Mouse (Mus musculus) embryo, embryonic 11 days (tissue): ENCODE results near the gene Zfp366.

ENCODE experiments used
- DNase-seq: peaks from one replicate; pipeline ENCODE4 v3.0.0-alpha.2; 2015

The Zfp366 gene

DNA sequence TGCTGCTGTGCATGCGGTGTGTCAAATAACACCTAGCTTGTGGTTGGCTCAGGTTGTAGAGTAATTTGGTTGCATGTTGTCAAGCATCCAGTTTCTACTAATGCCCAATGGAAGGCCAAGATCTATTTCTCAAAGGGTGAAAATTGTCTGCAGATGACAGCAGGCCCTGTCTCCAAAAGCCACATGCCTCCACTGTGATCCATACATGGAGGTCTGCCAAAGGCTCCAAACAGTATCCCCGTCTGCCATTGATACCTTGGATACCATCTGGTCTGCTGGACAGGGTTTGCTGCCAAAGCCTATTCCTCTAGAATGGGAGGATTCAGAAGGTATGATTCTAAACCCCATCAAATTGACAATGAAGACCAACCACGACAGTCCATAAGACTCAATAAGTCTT, 74.1 kb downstream of the Zfp366 start:
- no peak for DNase-seq

DNA sequence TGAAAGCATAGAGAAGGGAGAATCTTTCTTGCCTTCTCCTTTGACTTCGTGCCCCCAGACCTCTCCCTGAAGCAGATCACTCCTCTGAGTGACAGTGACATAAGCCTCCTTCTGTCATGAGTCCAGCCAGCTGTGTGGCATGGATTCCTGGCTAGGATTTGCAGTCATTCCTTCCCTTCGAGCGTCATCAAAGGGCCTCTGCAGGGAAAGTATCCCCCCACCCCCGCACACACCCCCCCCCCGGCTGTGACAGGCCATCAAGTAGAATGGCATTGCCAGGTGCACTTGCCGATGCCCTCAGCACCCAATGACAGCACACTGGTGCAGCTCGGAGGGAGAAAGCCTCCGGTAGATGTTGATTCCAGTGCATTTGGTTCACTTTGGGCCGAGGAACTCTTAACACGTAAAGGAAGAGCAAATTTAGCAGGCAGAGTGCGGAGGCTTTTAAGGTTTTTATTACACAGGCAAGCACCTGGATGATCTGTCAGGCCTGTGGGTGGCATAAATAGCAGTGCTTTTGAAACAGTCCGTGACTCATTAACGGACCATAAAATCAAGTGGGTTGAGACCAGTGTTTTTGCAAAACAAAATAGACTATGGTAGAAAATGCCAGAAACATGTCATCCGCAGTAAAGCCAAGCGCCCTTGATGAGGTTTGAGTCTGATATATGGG, 75.0 kb downstream of the Zfp366 start:
- DNase-seq = no peak

DNA sequence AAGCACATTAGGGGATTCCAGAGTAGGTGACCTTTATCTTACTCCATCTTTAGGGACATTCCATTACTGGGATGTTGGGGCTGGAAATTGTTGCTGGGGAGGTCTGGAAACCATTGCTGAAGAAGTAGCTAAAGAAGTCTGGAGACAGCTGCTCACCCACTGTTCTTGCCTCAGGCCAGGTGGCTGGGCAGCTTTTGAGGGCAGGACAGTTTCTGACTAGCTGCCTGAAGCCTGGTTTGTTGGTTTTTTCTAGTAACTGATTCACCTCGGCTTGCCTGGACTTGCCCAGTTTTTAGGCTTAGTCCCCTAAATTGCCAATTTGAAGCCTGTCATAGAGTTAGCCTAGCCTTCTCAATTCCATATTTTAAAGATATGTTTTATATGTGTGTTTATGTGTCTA, 77.8 kb downstream of the Zfp366 start:
- DNase-seq = no peak

DNA sequence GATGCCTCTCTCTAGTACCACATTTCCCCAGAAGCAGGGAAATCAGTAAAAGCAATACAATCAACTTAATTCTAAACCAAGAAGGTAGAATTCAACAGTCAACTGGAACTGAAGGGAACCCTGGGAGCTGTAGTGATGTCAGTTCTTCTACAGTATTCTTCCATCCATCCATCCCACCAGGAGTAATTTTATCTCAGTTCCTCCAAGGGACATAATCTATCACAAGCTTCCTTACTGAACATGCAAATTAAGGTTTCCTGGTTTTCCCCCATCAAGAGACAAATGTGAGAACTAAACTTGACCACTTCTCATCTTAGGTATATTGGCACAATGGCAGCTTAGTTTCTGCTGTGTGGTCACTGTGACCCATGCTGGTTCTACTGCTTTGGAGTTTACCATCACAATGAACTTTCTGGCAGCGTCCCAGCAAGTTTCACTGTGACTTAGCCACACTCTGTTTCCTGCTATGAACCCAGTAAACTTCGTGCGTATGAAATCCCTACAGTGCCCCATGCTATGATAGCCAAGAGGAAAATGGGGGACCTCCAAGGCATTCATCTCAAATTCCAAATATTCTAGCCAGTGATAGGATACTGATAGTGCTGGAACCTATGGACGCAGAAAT, 78.6 kb downstream of the Zfp366 start:
- DNase-seq = no peak

DNA sequence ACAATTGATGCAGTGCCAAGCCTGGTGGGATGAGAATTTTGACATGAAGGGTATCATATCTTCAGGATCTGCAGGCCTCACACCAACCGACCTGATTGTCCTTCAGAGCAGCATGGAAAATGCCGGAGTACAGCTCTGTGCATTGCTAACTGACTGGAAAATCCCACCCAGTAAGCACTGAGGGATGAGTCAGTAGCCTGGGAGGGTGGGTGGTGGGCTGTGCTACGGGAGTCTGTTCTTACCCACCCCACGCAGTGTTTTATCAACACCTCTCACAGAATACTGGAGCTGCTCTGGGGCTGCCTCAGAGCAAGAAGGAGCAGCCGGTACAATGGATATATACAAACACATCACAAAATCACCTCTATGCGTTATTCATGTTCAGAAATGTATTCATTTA, 79.9 kb downstream of the Zfp366 start:
- no peak for DNase-seq

DNA sequence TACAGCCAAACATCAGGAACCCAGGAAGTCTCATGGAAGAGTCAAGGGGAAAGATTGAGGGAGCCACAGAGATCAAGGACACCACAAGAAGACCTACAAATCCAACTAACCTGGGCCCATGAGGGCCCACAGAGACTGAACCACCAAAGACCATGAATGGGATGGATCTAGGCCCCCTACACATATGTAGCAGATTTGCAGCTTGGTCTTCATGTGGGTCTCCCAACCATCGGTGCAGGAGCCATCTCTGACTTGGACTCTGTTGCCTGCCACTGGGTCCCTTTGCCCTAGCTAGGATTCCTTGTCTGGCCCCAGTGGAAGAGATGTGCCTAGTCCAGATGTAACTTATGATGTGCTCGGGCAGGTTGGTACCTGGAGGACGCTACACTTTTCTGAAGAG, 87.4 kb downstream of the Zfp366 start:
- no peak for DNase-seq

DNA sequence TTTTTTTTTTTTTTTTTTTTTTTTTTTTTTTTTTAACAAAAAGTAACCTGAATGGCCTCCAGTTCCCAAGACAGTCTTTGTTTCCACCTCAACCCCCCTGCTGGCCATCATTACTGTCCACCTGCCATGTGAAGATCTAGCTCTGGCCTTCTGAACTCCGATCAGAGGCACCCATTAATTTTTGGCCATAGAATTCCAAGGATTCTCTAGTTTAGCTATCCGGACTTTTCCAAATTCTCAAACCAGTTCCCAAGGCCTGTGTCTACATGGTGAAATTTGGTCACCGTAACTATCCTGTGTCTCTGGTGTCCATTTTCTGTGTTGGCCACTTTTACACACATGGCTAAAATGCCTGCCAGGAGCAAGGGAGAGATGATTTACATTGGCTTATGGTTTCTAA, 92.9 kb downstream of the Zfp366 start:
- no peak for DNase-seq

DNA sequence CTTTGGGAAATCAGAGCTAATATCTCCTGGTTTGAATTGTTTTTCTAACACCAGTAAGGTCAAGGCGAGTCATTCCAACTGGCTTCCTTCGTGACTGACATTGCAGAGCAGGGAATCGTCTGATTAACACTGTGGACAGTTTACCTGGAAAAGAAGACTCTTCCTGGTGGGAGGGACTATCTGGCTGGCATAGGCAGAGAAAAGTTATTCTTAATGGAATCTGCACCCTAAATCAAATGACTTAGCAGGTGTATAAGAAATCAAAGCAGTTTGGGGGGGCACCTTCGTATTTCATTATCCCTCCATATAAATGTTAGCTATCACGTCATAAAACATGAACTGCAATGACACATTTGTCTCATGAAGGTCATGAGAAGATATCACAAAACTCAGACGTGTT, 93.9 kb downstream of the Zfp366 start:
- no peak for DNase-seq

DNA sequence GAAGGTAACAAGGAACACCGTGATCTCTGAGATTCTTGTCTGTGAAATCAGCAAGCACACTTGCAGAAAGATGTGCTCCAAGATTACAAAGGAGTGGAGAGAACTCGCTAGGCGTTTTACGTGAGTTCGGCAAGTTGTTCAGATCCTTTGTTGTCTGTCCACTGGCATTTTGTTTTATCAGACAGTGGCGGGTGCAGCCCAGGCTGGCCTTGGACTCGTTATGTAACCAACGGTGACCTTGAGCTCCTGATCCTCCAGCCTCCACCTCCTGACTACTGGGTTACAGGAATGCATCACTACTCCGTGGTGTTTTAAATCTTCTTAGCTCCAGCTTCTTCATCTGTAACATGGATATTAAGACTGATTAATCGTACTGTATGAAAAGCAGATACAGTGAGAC, 94.7 kb downstream of the Zfp366 start:
- DNase-seq = no peak

DNA sequence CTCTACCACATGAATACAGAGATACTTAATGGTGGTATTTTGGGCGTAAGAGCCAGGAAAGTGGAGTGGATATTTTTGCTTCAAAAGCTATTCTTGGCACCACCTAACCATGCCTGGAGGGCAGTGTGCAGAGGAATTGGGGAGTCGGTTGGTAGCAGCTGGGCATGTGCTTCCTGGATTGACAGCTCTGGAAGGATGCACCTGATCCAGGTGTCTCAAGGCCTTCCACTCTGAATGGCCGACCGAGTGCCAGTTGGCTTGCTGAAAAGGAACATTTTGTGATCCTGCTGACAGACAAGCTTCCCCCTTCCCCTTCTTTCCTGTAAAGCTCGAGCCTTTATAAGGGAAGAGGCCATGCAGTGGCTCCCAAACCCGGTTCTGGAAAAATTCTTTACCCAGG, 98.3 kb downstream of the Zfp366 start:
- DNase-seq = no peak

DNA sequence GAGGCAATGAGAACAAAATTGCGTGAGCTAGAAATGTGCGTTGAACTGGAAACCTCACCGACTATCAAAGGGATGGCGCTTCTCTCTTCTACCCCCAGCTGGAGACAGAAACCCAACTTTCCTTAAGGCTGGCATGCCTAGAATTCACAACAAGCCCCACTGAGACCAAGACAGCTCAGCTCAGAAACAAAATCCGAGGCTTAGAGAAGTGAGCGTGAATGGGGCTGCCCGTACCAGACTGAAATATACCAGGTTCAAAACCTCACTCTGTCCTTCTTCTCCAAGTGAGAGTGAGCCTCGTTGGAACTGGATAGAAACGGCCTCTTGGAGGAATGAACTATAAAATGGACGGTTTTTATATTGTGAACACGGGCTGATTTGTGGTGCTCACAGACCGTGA, 99.3 kb downstream of the Zfp366 start:
- no peak for DNase-seq

DNA sequence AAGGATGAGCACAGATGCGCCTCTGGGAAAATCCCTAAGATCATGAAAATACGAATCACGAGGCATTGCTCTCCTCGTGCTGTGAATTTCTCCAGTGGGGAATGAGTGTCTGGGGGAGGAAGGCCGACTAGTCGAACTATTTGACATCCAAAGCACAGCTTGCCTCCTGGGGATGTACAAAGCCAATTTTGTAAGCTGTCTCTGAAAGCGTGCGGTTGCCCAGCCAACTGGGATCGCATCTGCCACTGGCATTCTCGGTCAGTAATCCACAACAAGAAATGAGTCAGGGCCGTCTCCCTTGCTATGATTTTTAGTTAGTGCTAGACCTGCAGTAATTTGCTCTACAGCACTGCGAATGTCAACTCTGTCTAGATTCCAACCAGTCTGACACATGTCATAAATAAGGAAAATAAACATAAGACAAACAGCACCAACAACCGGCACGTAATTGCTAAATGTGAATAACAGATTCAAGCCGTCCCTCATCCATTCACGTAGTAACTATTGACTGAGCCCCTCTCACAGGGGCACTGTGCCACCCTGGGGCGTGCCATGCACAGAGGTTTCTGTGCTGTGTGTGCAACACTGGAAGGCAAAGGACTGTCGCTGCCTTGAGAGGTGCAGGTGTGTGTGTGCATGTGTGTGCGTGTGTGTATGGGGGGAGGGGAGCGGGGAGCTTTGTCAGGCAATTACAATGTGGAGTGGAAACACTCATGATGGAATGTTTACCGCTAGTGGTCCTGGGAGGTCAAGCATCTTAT, 100.0 kb downstream of the Zfp366 start:
- no peak for DNase-seq

DNA sequence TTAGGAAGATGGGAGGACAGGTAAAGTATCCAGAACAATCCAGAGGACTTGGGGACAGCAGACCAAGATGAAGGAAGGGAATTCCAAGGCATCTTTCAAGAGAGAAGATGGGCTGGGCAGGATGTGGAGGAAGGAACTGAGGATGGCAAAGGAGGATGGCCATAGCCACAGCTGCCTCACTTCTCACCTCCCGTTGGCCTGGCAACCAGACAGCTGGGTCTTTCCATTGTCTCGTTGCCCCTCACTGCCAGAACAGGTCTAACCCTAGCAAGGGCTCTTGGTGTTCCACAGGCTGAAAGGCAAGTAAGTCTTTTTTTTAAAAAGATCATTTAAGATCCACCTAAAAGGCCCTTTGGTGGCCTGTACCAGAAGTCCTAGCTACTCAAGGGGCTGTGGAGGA, 100.6 kb downstream of the Zfp366 start:
- no peak for DNase-seq

DNA sequence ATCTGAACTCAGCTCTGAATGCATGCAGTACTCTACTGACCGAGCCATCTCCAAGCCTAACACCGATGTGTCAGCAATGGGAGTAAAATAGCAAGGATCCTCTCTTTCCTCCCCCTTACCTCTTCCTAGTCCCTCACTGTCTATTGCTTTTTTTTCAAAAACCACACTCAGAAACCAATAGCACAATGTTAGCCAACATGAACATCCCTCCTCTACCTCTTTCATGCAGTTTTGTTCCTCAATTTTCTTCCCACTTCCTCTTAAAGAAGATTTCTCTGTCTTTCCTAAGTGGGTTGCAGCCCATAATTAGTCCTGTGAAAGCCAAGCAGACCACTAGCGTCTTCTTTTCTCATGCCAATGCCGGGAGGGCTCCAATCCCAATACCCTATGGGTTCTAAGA, 102.6 kb downstream of the Zfp366 start:
- no peak for DNase-seq

DNA sequence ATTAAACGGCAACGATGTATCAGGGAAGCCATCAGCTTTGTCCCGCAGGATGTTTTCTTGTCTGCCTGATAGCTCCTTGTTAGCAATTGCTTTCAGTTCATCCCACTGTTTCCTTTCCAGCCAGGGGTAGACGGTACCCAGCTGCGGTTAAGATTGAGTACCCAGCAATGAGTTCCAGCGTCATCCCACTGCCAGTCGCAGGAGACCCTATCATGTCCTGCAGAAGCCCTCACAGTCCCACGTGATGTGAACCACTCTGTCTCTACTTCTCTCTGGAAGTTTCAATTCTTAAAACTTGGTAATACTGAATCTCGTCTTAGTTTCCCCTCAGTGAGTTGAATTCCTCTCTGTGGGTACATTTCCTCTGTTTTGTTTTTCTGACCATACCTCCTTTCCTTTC, 103.2 kb downstream of the Zfp366 start:
- DNase-seq = no peak

DNA sequence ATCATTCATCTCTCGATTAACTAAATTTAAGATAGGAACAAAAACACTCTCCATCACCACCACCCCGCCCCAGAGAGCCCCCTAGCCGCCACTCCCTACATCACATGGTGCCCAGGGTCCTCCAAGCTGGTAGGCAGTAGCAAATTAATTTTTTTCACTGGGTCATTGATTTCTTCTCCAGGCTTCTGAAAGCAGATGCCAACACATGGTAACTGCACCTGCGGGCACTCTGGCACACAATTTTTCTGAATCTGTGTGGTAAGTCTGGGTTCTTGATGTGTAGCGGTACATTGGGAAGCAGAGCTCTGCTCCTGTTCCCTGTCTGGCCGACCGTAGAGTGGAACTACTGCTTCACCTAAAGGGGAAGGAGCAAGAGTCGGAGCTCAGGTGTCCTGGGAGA, 106.1 kb downstream of the Zfp366 start:
- DNase-seq = no peak

DNA sequence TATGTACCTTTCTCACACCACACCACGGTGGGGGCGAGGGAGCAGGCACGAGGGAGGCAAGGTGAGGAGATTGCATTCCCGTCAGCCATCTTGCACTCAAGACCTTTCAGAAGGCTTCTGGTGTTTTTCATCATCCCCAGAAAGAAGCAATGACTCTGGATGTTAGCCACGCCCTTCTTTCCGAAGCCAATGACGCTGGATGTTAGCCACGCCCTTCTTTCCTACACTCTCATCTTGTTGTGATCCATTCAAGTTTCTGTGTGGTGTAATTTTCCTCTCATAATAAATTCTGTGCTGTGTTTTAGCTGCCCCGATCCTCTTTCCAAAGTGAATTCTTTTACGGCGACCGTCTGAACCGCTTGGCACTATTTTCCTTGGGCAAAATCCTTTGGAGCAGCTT, 109.6 kb downstream of the Zfp366 start:
- DNase-seq = no peak

DNA sequence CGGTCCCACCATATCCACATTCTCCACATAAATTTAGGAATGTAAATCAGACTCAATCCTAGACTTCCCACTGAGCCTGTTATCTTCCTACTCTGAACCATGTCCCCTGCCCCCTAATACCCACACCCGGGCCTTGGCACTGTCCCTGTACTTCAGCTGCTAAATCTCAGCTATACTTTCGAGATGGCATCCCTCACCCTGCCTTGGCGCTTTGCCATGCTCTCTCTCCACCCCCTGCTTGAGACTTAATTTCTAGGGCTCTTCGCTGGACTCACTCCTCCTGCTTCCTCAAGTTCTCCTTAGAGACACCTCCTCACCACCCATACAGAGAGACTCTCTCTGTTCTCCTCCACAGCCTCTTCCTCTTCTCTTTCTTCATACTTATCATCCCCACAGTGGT, 115.3 kb downstream of the Zfp366 start:
- no peak for DNase-seq
